ENCODE assay signal across 27 mouse cellular contexts in genomic region chr1:139035141-139035540, GRCm38 (mm10).
DNase-seq lines count a peak whose midpoint lies in the region; ATAC-seq and TF ChIP-seq lines count a peak whose summit lies in the region.
"Had no signal": no experiment of that assay in that cellular context is flagged by ENCODE, and none has a peak within 500 bp of the region (broad histone marks: within the 10 kb centered on the region; RNA-seq: fewer than 3 reads in every experiment).

No protein-coding gene starts in this region.

- DNase-seq in liver, postnatal 0 days: no peak
- no peak for DNase-seq in liver, embryonic 11.5 days (ENCODE audit: low spot score)
- peak; percentile 8 for DNase-seq in MEL (ENCODE audit: low read depth, low spot score)
- peak; percentile 59 for DNase-seq in splenic B cell, adult 2 months (ENCODE audit: low read depth, low spot score)
- no peak for DNase-seq in cerebellum, adult 18-20 months
- DNase-seq in thymus, postnatal 10 days (ENCODE audit: low spot score in 2 of 2): no peak
- DNase-seq: adrenal gland, postnatal 10 days; adrenal gland, postnatal 36 days; cerebellum, adult 11-12 months; cerebellum, adult 9-10 months; cerebellum, postnatal 14 days; gastrocnemius, postnatal 10 days; gastrocnemius, postnatal 36 days; heart, postnatal 10 days; heart, postnatal 36 days had no signal

- no peaks in the 10 kb centered on the region for H3K9me3 ChIP-seq in liver, postnatal 0 days (ENCODE audit: low read length)
- H3K9me3 ChIP-seq in liver, embryonic 11.5 days (ENCODE audit: control insufficient read depth, low read length): no peaks in the 10 kb centered on the region
- H3K9me3 ChIP-seq in MEL (replicated peaks; ENCODE audit: insufficient read depth, low read length): no peaks in the 10 kb centered on the region
- H3K9me3 ChIP-seq: embryonic facial prominence, embryonic 12.5 days; embryonic facial prominence, embryonic 15.5 days; forebrain, embryonic 15.5 days; heart, embryonic 12.5 days; heart, embryonic 15.5 days had no signal

- ATAC-seq in liver, postnatal 0 days: no peak
- ATAC-seq in liver, embryonic 11.5 days (replicated peaks; ENCODE audit: low FRiP score): no peak
- ATAC-seq in granulocyte monocyte progenitor cell, adult 5-6 weeks (replicated peaks; ENCODE audit: poor library complexity, severe bottlenecking): peak; percentile 45; the same call in 1 of the 2 replicates
- ATAC-seq in CD4-positive, CD25-positive, alpha-beta regulatory T cell, adult 4 months: no peak
- ATAC-seq: activated CD4-positive, CD25-positive, alpha-beta regulatory T cell, adult 4 months; forebrain, embryonic 15.5 days; hindbrain, postnatal 0 days; inflammation-experienced regulatory T-cells, adult 6 months; intestine, embryonic 16.5 days had no signal

- H3K79me2 ChIP-seq in MEL (ENCODE audit: control insufficient read depth, insufficient read depth, low read length, poor library complexity): no peaks in the 10 kb centered on the region

- no peak overlapping the region for H3K27ac ChIP-seq in liver, postnatal 0 days (ENCODE audit: low read depth)
- no peak overlapping the region for H3K27ac ChIP-seq in liver, embryonic 11.5 days (ENCODE audit: low read depth, low read length)
- H3K27ac ChIP-seq in MEL (ENCODE audit: control insufficient read depth, low read depth, low read length): no peak overlapping the region
- H3K27ac ChIP-seq: embryonic facial prominence, embryonic 12.5 days; embryonic facial prominence, embryonic 15.5 days; forebrain, embryonic 15.5 days; heart, embryonic 15.5 days; hindbrain, embryonic 14.5 days; hindbrain, postnatal 0 days had no signal

- TF ChIP-seq EP300 in liver, postnatal 0 days (IDR thresholded peaks at IDR 0.05; ENCODE audit: low read depth): no peak
- no peak for TF ChIP-seq EP300 in MEL (IDR thresholded peaks at IDR 0.05; ENCODE audit: low read depth in 1 of 2, low read length in 2 of 2)

- no peaks in the 10 kb centered on the region for H3K36me3 ChIP-seq in liver, postnatal 0 days (replicated peaks; ENCODE audit: insufficient read depth, low read length)
- no peaks in the 10 kb centered on the region for H3K36me3 ChIP-seq in liver, embryonic 11.5 days (ENCODE audit: control insufficient read depth, insufficient read depth, low read length)
- H3K36me3 ChIP-seq in MEL (ENCODE audit: control insufficient read depth in 1 of 2, insufficient read depth in 2 of 2, low read length in 2 of 2): peaks cover 0 to 5% of the 10 kb centered on the region in 2 experiments; a peak in 2 of 4 replicates
- H3K36me3 ChIP-seq in splenic B cell, adult 2 months (ENCODE audit: control insufficient read depth, insufficient read depth, low read length, poor library complexity, severe bottlenecking): no peaks in the 10 kb centered on the region
- H3K36me3 ChIP-seq: embryonic facial prominence, embryonic 12.5 days; embryonic facial prominence, embryonic 15.5 days; forebrain, embryonic 15.5 days; heart, embryonic 12.5 days; heart, embryonic 15.5 days had no signal

- TF ChIP-seq RAD21 in MEL (IDR thresholded peaks at IDR 0.05; ENCODE audit: low read depth, low read length): no peak

- WGBS in liver, postnatal 0 days (ENCODE audit: insufficient replicate concordance): 61% methylated on average over 4 of the region's 4 CpGs
- WGBS in liver, embryonic 11.5 days: 64% methylated on average over 4 of the region's 4 CpGs

- peaks cover 8% of the 10 kb centered on the region for H3K4me1 ChIP-seq in liver, postnatal 0 days (ENCODE audit: insufficient read depth)
- no peaks in the 10 kb centered on the region for H3K4me1 ChIP-seq in liver, embryonic 11.5 days (replicated peaks; ENCODE audit: control insufficient read depth, insufficient read depth, low read length)
- H3K4me1 ChIP-seq in MEL (ENCODE audit: control insufficient read depth in 1 of 2, insufficient read depth in 2 of 2, low read length in 2 of 2): peaks cover 2 to 7% of the 10 kb centered on the region in 2 experiments; a peak in 2 of 4 replicates
- H3K4me1 ChIP-seq: embryonic facial prominence, embryonic 12.5 days; embryonic facial prominence, embryonic 15.5 days; heart, embryonic 12.5 days had no signal

- TF ChIP-seq CTCF in liver, postnatal 0 days (IDR thresholded peaks at IDR 0.05; ENCODE audit: low read depth): 0 out of 2 replicates have a peak, but pooled peaks have one; percentile 9
- TF ChIP-seq CTCF in MEL (IDR thresholded peaks at IDR 0.05 in 2 of 3, conservative IDR thresholded peaks at IDR 0.05 in 1 of 3; ENCODE audit: control insufficient read depth in 1 of 3, insufficient read depth in 1 of 3, low read depth in 2 of 3, low read length in 3 of 3, poor library complexity in 1 of 3, severe bottlenecking in 1 of 3): no peak

- TF ChIP-seq POLR2A in MEL (IDR thresholded peaks at IDR 0.05; ENCODE audit: control insufficient read depth in 1 of 2, insufficient read depth in 1 of 2, low read depth in 1 of 2, low read length in 2 of 2, poor library complexity in 1 of 2): no peak

- H3K4me3 ChIP-seq in liver, postnatal 0 days (ENCODE audit: low read depth, low read length): no peak overlapping the region
- H3K4me3 ChIP-seq in liver, embryonic 11.5 days (ENCODE audit: low read depth, low read length): no peak overlapping the region
- H3K4me3 ChIP-seq in MEL (ENCODE audit: control insufficient read depth in 1 of 2, insufficient read depth in 1 of 2, low read depth in 2 of 2, low read length in 2 of 2): no peak overlapping the region
- H3K4me3 ChIP-seq: embryonic facial prominence, embryonic 12.5 days; embryonic facial prominence, embryonic 15.5 days; forebrain, embryonic 15.5 days; heart, embryonic 12.5 days; heart, embryonic 15.5 days had no signal

- no peak overlapping the region for H3K4me2 ChIP-seq in liver, postnatal 0 days (ENCODE audit: low read depth, low read length)
- no peak overlapping the region for H3K4me2 ChIP-seq in liver, embryonic 11.5 days
- H3K4me2 ChIP-seq: embryonic facial prominence, embryonic 12.5 days; embryonic facial prominence, embryonic 15.5 days; forebrain, embryonic 15.5 days; heart, embryonic 12.5 days; heart, embryonic 15.5 days; hindbrain, embryonic 14.5 days had no signal

- H3K9ac ChIP-seq in liver, postnatal 0 days (replicated peaks): no peak overlapping the region
- H3K9ac ChIP-seq in liver, embryonic 11.5 days (ENCODE audit: low read depth, low read length): no peak overlapping the region
- H3K9ac ChIP-seq in MEL (ENCODE audit: control insufficient read depth, low read depth, low read length, poor library complexity, severe bottlenecking): no peak overlapping the region
- H3K9ac ChIP-seq: embryonic facial prominence, embryonic 12.5 days; embryonic facial prominence, embryonic 15.5 days; forebrain, embryonic 15.5 days; heart, embryonic 12.5 days; heart, embryonic 15.5 days; hindbrain, embryonic 14.5 days had no signal

- no peaks in the 10 kb centered on the region for H3K27me3 ChIP-seq in liver, postnatal 0 days (ENCODE audit: insufficient read depth, low read length)
- no peaks in the 10 kb centered on the region for H3K27me3 ChIP-seq in liver, embryonic 11.5 days (replicated peaks; ENCODE audit: control insufficient read depth, insufficient read depth, low read length)
- H3K27me3 ChIP-seq in MEL (ENCODE audit: control insufficient read depth in 1 of 2, insufficient read depth in 2 of 2, low read length in 2 of 2): no peaks in the 10 kb centered on the region; a peak in 1 of 4 replicates
- H3K27me3 ChIP-seq in splenic B cell, adult 2 months (ENCODE audit: control insufficient read depth, insufficient read depth, low read length, poor library complexity, severe bottlenecking): no peaks in the 10 kb centered on the region
- H3K27me3 ChIP-seq: embryonic facial prominence, embryonic 12.5 days; embryonic facial prominence, embryonic 15.5 days; forebrain, embryonic 15.5 days; heart, embryonic 12.5 days; heart, embryonic 15.5 days had no signal

TF ChIP-seq in MEL, 35 proteins besides CTCF, POLR2A, EP300 and RAD21:
- no peak for TF ChIP-seq ZMIZ1 (IDR thresholded peaks at IDR 0.05; ENCODE audit: low read depth, low read length)
- TF ChIP-seq USF1 (IDR thresholded peaks at IDR 0.05; ENCODE audit: low read depth, low read length): no peak
- TF ChIP-seq POLR2AphosphoS2 (IDR thresholded peaks at IDR 0.05; ENCODE audit: low read length): no peak
- no peak for TF ChIP-seq NELFE (IDR thresholded peaks at IDR 0.05; ENCODE audit: low read depth, low read length)
- no peak for TF ChIP-seq SMC3 (IDR thresholded peaks at IDR 0.05; ENCODE audit: low read depth, low read length)
- no peak for TF ChIP-seq CHD1 (IDR thresholded peaks at IDR 0.05; ENCODE audit: low read depth, low read length)
- no peak for TF ChIP-seq GATA1 (IDR thresholded peaks at IDR 0.05; ENCODE audit: low read depth, low read length)
- TF ChIP-seq RCOR1 (IDR thresholded peaks at IDR 0.05; ENCODE audit: low read depth, low read length): no peak
- TF ChIP-seq MEF2A (IDR thresholded peaks at IDR 0.05; ENCODE audit: extremely low read depth, insufficient replicate concordance, low read depth, low read length, poor library complexity, severe bottlenecking): no peak

Comparison
In these comparisons a context has a peak if more than half of its experiments do, and no peak if none do; other contexts are left out.
1. DNase-seq: peak in MEL (single experiment) and splenic B cell, adult 2 months (single experiment); none in liver, postnatal 0 days (single experiment), liver, embryonic 11.5 days (single experiment), cerebellum, adult 18-20 months (0 of 2) and thymus, postnatal 10 days (0 of 2).